Mouse (Mus musculus): ENCODE measurements around the gene Siva1. TPM values are rescaled to one million over a fixed set of nuclear protein-coding genes. Genes with fewer than 3 reads are reported as not detected.

Gene Siva1
- polyA plus RNA-seq, 1 experiment from 2014 or later: 154 TPM

GRCm38 (mm10) chr12:112646139-112646538 is 1.7 kb downstream of the Siva1 start:
- peak overlapping the region; percentile 74 for H3K4me3 ChIP-seq
- 53% methylated on average over 6 of the region's 6 CpGs for WGBS
- peaks cover 40% of the 10 kb centered on the region for H3K36me3 ChIP-seq (ENCODE audit: poor library complexity, severe bottlenecking)
- H3K27me3 ChIP-seq: no peaks in the 10 kb centered on the region
- peak overlapping the region; percentile 89 for H3K4me2 ChIP-seq
- ATAC-seq: no peak
- H3K9me3 ChIP-seq (replicated peaks): no peaks in the 10 kb centered on the region
- no peak overlapping the region for H3K27ac ChIP-seq
- peak overlapping the region; percentile 84 for H3K9ac ChIP-seq
- peaks cover 24% of the 10 kb centered on the region for H3K4me1 ChIP-seq

- Histone ChIP-seq H3K4me2 (no peak overlapping the region), H3K36me3 (ENCODE audit: poor library complexity, severe bottlenecking) (peaks cover 58% of the 10 kb centered on the region)
Observed at GRCm38 (mm10) chr12:112648081-112648480, 3.6 kb downstream of the Siva1 start.

GRCm38 (mm10) chr12:112651778-112652439 is 7.4 kb downstream of the Siva1 start:
- H3K27ac ChIP-seq: no peak overlapping the region
- no peak overlapping the region for H3K4me2 ChIP-seq
- H3K4me3 ChIP-seq: no peak overlapping the region
- H3K27me3 ChIP-seq: no peaks in the 10 kb centered on the region
- no peak for ATAC-seq
- WGBS: 85% methylated on average over 5 of the region's 5 CpGs
- H3K9me3 ChIP-seq (replicated peaks): no peaks in the 10 kb centered on the region
- no peak overlapping the region for H3K9ac ChIP-seq
- H3K36me3 ChIP-seq (ENCODE audit: poor library complexity, severe bottlenecking): peaks cover 96% of the 10 kb centered on the region
- H3K4me1 ChIP-seq: peaks cover 1% of the 10 kb centered on the region

More at GRCm38 (mm10) chr12:112648081-112648480, 3.6 kb downstream of the Siva1 start:
- peaks cover 24% of the 10 kb centered on the region for H3K4me1 ChIP-seq
- WGBS: 96% methylated on average over 5 of the region's 5 CpGs
- no peak for ATAC-seq
- no peaks in the 10 kb centered on the region for H3K9me3 ChIP-seq (replicated peaks)
- H3K27ac ChIP-seq: no peak overlapping the region
- no peak overlapping the region for H3K9ac ChIP-seq
- H3K27me3 ChIP-seq: no peaks in the 10 kb centered on the region
- H3K4me3 ChIP-seq: no peak overlapping the region

GRCm38 (mm10) chr12:112653157-112653824 is 8.8 kb downstream of the Siva1 start:
- H3K4me2 ChIP-seq: no peak overlapping the region
- H3K36me3 ChIP-seq (ENCODE audit: poor library complexity, severe bottlenecking): peaks cover 98% of the 10 kb centered on the region
- no peaks in the 10 kb centered on the region for H3K9me3 ChIP-seq (replicated peaks)
- 63% methylated on average over 7 of the region's 7 CpGs for WGBS
- no peak overlapping the region for H3K9ac ChIP-seq
- H3K4me1 ChIP-seq: no peaks in the 10 kb centered on the region; the same call in none of the 2 replicates
- peak; percentile 67 for ATAC-seq
- no peaks in the 10 kb centered on the region for H3K27me3 ChIP-seq
- no peak overlapping the region for H3K4me3 ChIP-seq
- no peak overlapping the region for H3K27ac ChIP-seq

- peaks cover 98% of the 10 kb centered on the region for H3K36me3 ChIP-seq (ENCODE audit: poor library complexity, severe bottlenecking)
- H3K4me1 ChIP-seq: peaks cover 6% of the 10 kb centered on the region
- 97% methylated on average over 5 of the region's 5 CpGs for WGBS
- no peak overlapping the region for H3K4me3 ChIP-seq
- no peak overlapping the region for H3K9ac ChIP-seq
- H3K27ac ChIP-seq: no peak overlapping the region
- no peak overlapping the region for H3K4me2 ChIP-seq
- no peaks in the 10 kb centered on the region for H3K27me3 ChIP-seq
- no peaks in the 10 kb centered on the region for H3K9me3 ChIP-seq (replicated peaks)
- ATAC-seq: no peak
Observed at GRCm38 (mm10) chr12:112654076-112654475, 9.6 kb downstream of the Siva1 start.

- H3K9ac ChIP-seq: no peak overlapping the region
- peak overlapping the region; percentile 6; the same call in 1 of the 2 replicates for H3K27ac ChIP-seq
- ATAC-seq: no peak
- H3K4me2 ChIP-seq: no peak overlapping the region
- no peaks in the 10 kb centered on the region for H3K9me3 ChIP-seq (replicated peaks)
- H3K36me3 ChIP-seq (ENCODE audit: poor library complexity, severe bottlenecking): peaks cover 92% of the 10 kb centered on the region
- H3K27me3 ChIP-seq: no peaks in the 10 kb centered on the region
- H3K4me1 ChIP-seq: peaks cover 48% of the 10 kb centered on the region
- no peak overlapping the region for H3K4me3 ChIP-seq
- WGBS: 91% methylated on average over 7 of the region's 7 CpGs
Observed at GRCm38 (mm10) chr12:112658619-112659018, 14.1 kb downstream of the Siva1 start.

GRCm38 (mm10) chr12:112659109-112659508 is 14.6 kb downstream of the Siva1 start:
- no peaks in the 10 kb centered on the region for H3K9me3 ChIP-seq (replicated peaks)
- no peak overlapping the region for H3K9ac ChIP-seq
- H3K4me3 ChIP-seq: no peak overlapping the region
- peaks cover 87% of the 10 kb centered on the region for H3K36me3 ChIP-seq (ENCODE audit: poor library complexity, severe bottlenecking)
- ATAC-seq: no peak
- H3K27me3 ChIP-seq: no peaks in the 10 kb centered on the region
- WGBS: 75% methylated on average over 6 of the region's 6 CpGs
- peak overlapping the region; percentile 19; the same call in 1 of the 2 replicates for H3K27ac ChIP-seq
- peaks cover 53% of the 10 kb centered on the region for H3K4me1 ChIP-seq
- H3K4me2 ChIP-seq: no peak overlapping the region

- H3K27me3 ChIP-seq: no peaks in the 10 kb centered on the region
- peak overlapping the region; percentile 95 for H3K27ac ChIP-seq
- peak overlapping the region; percentile 44 for H3K4me2 ChIP-seq
- H3K4me3 ChIP-seq: no peak overlapping the region
- peak; percentile 48 for ATAC-seq
- H3K36me3 ChIP-seq (ENCODE audit: poor library complexity, severe bottlenecking): peaks cover 82% of the 10 kb centered on the region
- H3K9me3 ChIP-seq (replicated peaks): no peaks in the 10 kb centered on the region
- H3K9ac ChIP-seq: peak overlapping the region; percentile 40; the same call in 1 of the 2 replicates
- peaks cover 70% of the 10 kb centered on the region for H3K4me1 ChIP-seq
- WGBS: 34% methylated on average over 5 of the region's 5 CpGs
Observed at GRCm38 (mm10) chr12:112660576-112661326, 16.3 kb downstream of the Siva1 start.

GRCm38 (mm10) chr12:112661327-112661605 is 16.8 kb downstream of the Siva1 start:
- H3K36me3 ChIP-seq (ENCODE audit: poor library complexity, severe bottlenecking): peaks cover 82% of the 10 kb centered on the region
- no peak for ATAC-seq
- H3K27me3 ChIP-seq: no peaks in the 10 kb centered on the region
- peak overlapping the region; percentile 95 for H3K27ac ChIP-seq
- WGBS: 70% methylated on average over 3 of the region's 3 CpGs
- peak overlapping the region; percentile 44 for H3K4me2 ChIP-seq
- H3K9me3 ChIP-seq (replicated peaks): no peaks in the 10 kb centered on the region
- no peak overlapping the region for H3K4me3 ChIP-seq
- peak overlapping the region; percentile 40; the same call in 1 of the 2 replicates for H3K9ac ChIP-seq
- H3K4me1 ChIP-seq: peaks cover 75% of the 10 kb centered on the region

GRCm38 (mm10) chr12:112661851-112662250 is 17.4 kb downstream of the Siva1 start:
- no peak for ATAC-seq
- H3K27me3 ChIP-seq: no peaks in the 10 kb centered on the region
- H3K9ac ChIP-seq: peak overlapping the region; percentile 40
- H3K9me3 ChIP-seq (replicated peaks): no peaks in the 10 kb centered on the region
- peaks cover 81% of the 10 kb centered on the region for H3K4me1 ChIP-seq
- WGBS: 88% methylated on average over 9 of the region's 9 CpGs
- peaks cover 82% of the 10 kb centered on the region for H3K36me3 ChIP-seq (ENCODE audit: poor library complexity, severe bottlenecking)
- H3K4me2 ChIP-seq: no peak overlapping the region
- H3K4me3 ChIP-seq: no peak overlapping the region
- peak overlapping the region; percentile 95 for H3K27ac ChIP-seq

- H3K4me3 ChIP-seq: peak overlapping the region; percentile 9
- ATAC-seq: no peak
- peak overlapping the region; percentile 47 for H3K4me2 ChIP-seq
- H3K9ac ChIP-seq: peak overlapping the region; percentile 61
- 61% methylated on average over 11 of the region's 11 CpGs for WGBS
- H3K36me3 ChIP-seq (ENCODE audit: poor library complexity, severe bottlenecking): peaks cover 82% of the 10 kb centered on the region
- H3K27ac ChIP-seq: peak overlapping the region; percentile 95
- H3K27me3 ChIP-seq: no peaks in the 10 kb centered on the region
- H3K9me3 ChIP-seq (replicated peaks): no peaks in the 10 kb centered on the region
- H3K4me1 ChIP-seq: peaks cover 92% of the 10 kb centered on the region
Observed at GRCm38 (mm10) chr12:112663303-112663702, 18.8 kb downstream of the Siva1 start.

GRCm38 (mm10) chr12:112663716-112664115 is 19.2 kb downstream of the Siva1 start:
- H3K9ac ChIP-seq: peak overlapping the region; percentile 61
- peak overlapping the region; percentile 95 for H3K27ac ChIP-seq
- WGBS: 46% methylated on average over 12 of the region's 12 CpGs
- peak overlapping the region; percentile 9 for H3K4me3 ChIP-seq
- peaks cover 93% of the 10 kb centered on the region for H3K4me1 ChIP-seq
- peak; percentile 29 for ATAC-seq
- peak overlapping the region; percentile 47 for H3K4me2 ChIP-seq
- no peaks in the 10 kb centered on the region for H3K9me3 ChIP-seq (replicated peaks)
- peaks cover 82% of the 10 kb centered on the region for H3K36me3 ChIP-seq (ENCODE audit: poor library complexity, severe bottlenecking)
- no peaks in the 10 kb centered on the region for H3K27me3 ChIP-seq
